Mouse (Mus musculus) central nervous system, embryonic 18 days (tissue): Measurements from ENCODE around the gene Fam83c. TPM values are rescaled to one million over a fixed set of nuclear protein-coding genes. Genes with fewer than 3 reads are reported as not detected.

Experiments used
- polyA plus RNA-seq: library from polyadenylated mRNA; depleted of rRNA; stranded (reverse); fragments of >200 nt; gene quantifications from 2 replicates; pipeline ENCODE4 v1.2.3, GENCODE M21; 2012; rRNA removed

Fam83c gene
- not detected in 2 replicates for polyA plus RNA-seq

DNA sequence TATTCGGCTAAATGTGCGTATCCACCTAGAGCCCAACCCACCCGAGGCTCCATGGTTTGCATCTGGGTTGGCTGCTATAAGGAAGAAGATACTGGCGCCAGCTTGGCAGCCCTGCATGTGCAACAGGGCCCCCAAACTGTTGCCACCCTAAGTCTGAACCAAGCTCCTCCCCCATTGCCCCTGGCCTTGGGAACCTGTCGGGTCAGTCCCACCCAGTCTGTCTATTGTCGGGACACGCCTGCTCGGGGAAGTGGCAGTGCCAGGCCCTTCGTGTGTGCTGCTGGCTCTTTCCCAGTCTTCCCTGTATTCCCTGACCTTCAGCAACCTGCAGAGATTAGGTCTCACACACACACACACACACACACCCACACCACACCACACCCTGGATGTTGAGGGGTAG is at the start of gene Fam83c:
Gene Fam83c, minus strand, starts transcription at position 123 of the 400 bp plus-strand sequence.

GRCm38 (mm10) chr2:155826630-155827424 is 7.8 kb downstream of the Fam83c start, which contains the start of gene Eif6:
Eif6 (minus strand) TSS chr2:155826925.

DNA sequence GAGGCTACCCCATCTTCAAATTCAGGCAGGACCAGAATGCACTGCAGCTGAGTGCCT is 15.4 kb downstream of the Fam83c start, which contains the start of gene BC029722:
Gene BC029722, minus strand, starts transcription at position 35 of the 57 bp plus-strand sequence.

Other genes with a start within 250 kb of the Fam83c start
- 8.3 TPM in 2 replicates for gene Gss, start 242.0 kb downstream of the Fam83c start, polyA plus RNA-seq
- 0.54 and 2.7 TPM in 2 replicates for gene Myh7b, start 223.6 kb downstream of the Fam83c start, polyA plus RNA-seq
- gene Trpc4ap, start 142.5 kb downstream of the Fam83c start, polyA plus RNA-seq, result 158 and 171 TPM in 2 replicates
- 75.1 and 76.4 TPM in 2 replicates for gene Edem2, start 105.4 kb downstream of the Fam83c start, polyA plus RNA-seq
- not detected in 2 replicates for gene Gm17581, start 99.0 kb downstream of the Fam83c start, polyA plus RNA-seq
- gene Procr, start 83.7 kb downstream of the Fam83c start, polyA plus RNA-seq, result 2.1 TPM in 2 replicates
- 86.0 and 89.4 TPM in 2 replicates for gene Mmp24, start 59.5 kb downstream of the Fam83c start, polyA plus RNA-seq
- gene BC029722, start 15.4 kb downstream of the Fam83c start, polyA plus RNA-seq, result 34.6 and 35.2 TPM in 2 replicates
- gene Eif6, start 7.9 kb downstream of the Fam83c start, polyA plus RNA-seq, result 75.0 and 88.9 TPM in 2 replicates
- gene Uqcc1, start 95.5 kb upstream of the Fam83c start, polyA plus RNA-seq, result 52.4 and 54.0 TPM in 2 replicates
- not detected in 2 replicates for gene Gm15557, start 105.9 kb upstream of the Fam83c start, polyA plus RNA-seq
- 1.2 and 1.6 TPM in 2 replicates for gene Gdf5, start 110.5 kb upstream of the Fam83c start, polyA plus RNA-seq
- 20.5 and 20.6 TPM in 2 replicates for gene Cep250, start 121.6 kb upstream of the Fam83c start, polyA plus RNA-seq
- gene 6430550D23Rik, start 173.1 kb upstream of the Fam83c start, polyA plus RNA-seq, result 2.8 and 3.5 TPM in 2 replicates
- gene Ergic3, start 173.2 kb upstream of the Fam83c start, polyA plus RNA-seq, result 477 and 481 TPM in 2 replicates
- gene Fer1l4, start 218.1 kb upstream of the Fam83c start, polyA plus RNA-seq, result 0.04 and 0.12 TPM in 2 replicates
- gene Spag4, start 230.3 kb upstream of the Fam83c start, polyA plus RNA-seq, result 8.9 and 9.7 TPM in 2 replicates